Mouse (Mus musculus) effector memory CD4-positive, alpha-beta T cell, adult 7 months (primary cell): ENCODE results near the gene Cphx2. TPM values are rescaled to one million over a fixed set of nuclear protein-coding genes. Genes with fewer than 3 reads are reported as not detected.

Experiments
- polyA plus RNA-seq: library from polyadenylated mRNA; unstranded; fragments of 100-300 nt; shearing (Covaris generic); gene quantifications from one replicate; pipeline ENCODE4 v1.2.1, GENCODE M21; 2017

Cphx2 gene
- polyA plus RNA-seq = not detected

DNA sequence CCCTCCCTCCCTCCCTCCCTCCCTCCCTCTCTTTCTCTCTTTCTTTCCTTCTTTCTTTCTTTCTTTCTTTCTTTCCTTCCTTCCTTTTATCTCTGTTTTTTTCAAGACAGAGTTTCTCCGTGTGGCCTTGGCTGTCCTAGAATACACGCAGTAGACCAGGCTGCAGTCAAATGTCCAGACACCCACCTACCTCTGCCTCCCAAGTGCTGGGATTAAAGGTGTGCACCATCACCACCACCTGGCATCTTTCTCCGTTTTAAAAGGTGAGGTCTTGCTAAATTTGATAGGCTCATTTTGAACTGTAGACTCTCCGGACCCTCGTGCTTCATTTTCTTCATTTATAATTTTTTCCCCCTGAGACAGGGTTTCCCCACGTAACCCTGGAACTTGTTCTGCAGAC lies at the start of gene Cphx2:
Gene Cphx2, plus strand, starts transcription at position 301 of the 400 bp plus-strand sequence.

DNA sequence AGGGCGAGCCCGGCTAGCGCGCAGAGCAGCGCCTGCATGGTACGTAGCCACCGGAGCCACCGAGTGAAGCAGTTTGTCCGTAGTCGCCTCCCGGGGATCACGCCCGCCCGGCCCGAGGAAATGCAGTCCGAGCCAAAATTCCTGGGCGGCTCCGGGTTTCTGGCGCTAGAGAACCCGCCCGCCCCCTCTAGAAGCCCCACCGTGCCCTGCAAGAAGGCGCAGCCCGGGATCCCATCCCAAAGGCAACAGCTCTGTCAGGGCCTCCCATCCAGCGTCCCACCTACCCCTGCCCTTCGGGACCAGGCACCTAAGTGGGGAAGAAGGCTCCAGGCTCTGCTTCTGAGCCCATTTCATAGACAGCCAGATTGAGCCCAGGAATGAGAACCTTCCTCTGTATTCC lies 38.7 kb upstream of the Cphx2 start, which contains the start of gene Gm9780:
Gene Gm9780, minus strand, starts transcription at position 101 of the 400 bp plus-strand sequence.

DNA sequence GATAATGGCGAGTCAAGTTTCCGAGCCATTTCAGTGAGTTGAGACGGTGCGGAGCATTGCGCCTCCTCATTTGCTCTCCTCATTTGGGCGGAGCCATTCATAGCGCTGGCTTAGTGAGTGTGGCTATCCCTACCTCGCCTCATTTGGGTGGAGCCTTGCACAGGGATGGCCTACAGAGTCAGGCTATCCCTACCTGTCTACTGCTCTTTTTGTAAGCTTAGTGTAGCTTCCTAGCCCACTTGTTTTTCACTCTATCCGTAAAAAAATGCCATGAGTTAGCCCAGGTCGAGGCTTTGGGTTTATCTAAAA lies 14.0 kb upstream of the Cphx2 start, which contains the start of gene Tmem254c:
Gene Tmem254c, minus strand, starts transcription at position 31 of the 309 bp plus-strand sequence.

DNA sequence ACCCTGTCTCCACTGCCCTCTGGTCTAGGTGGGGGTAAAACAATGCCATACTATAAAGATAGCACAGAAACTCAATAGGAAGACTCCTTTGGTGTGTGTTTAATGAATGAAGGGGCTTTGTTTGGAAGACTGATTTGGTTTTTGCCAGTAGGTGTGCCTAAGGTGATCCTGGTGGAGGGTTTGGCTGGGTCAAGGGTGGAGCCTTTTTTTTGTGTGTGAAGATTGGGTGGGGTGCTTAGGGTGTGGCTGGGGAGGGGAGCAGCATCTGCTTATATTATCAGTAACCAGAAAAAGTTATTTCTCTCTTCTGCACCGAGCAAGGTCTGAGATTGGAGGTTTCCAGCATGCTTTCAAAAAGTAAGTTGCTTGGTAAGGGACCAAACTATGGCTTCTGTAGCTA lies 681 bp downstream of the Cphx2 start, which contains the start of gene Cphx3:
Gene Cphx3, plus strand, starts transcription at position 301 of the 400 bp plus-strand sequence.

DNA sequence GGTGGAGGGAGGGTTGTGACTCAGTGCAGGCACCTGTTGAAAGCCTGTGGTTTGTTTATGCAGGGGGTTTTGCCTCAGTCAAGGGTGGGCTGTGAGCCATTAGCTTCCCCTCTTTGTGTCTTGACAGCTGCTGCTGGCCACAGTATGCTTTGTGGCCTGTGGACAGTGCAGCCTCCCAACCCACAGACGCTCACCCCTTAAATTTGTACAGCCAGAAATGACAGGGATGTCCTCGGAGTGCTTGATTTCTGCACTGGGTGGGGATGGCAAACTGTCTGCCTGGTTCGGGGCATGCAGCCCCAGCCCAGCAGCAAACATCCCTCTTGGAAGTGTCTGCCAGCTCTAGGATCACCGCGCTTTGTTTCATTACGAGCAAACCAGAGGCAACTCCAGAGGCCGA lies 36.8 kb downstream of the Cphx2 start, which contains the start of gene Duxbl2:
Gene Duxbl2, plus strand, starts transcription at position 200 of the 400 bp plus-strand sequence.

Other genes with a start within 250 kb of the Cphx2 start
- 37.9 TPM for gene Anxa11, start 239.4 kb upstream of the Cphx2 start, polyA plus RNA-seq
- gene Plac9a, start 178.4 kb upstream of the Cphx2 start, polyA plus RNA-seq = not detected
- gene Tmem254a, start 153.8 kb upstream of the Cphx2 start, polyA plus RNA-seq = 0.43 TPM
- gene Cphx1, start 143.2 kb upstream of the Cphx2 start, polyA plus RNA-seq = 1.2 TPM
- 0.62 TPM for gene Duxbl1, start 102.9 kb upstream of the Cphx2 start, polyA plus RNA-seq
- gene Gm9780, start 38.8 kb upstream of the Cphx2 start, polyA plus RNA-seq = not detected
- 16.0 TPM for gene Tmem254c, start 14.2 kb upstream of the Cphx2 start, polyA plus RNA-seq
- gene Cphx3, start 781 bp downstream of the Cphx2 start, polyA plus RNA-seq = not detected
- not detected for gene Duxbl2, start 36.8 kb downstream of the Cphx2 start, polyA plus RNA-seq
- 0.50 TPM for gene Plac9b, start 101.0 kb downstream of the Cphx2 start, polyA plus RNA-seq
- 3.6 TPM for gene Tmem254b, start 125.5 kb downstream of the Cphx2 start, polyA plus RNA-seq
- gene Duxbl3, start 176.4 kb downstream of the Cphx2 start, polyA plus RNA-seq = not detected